ENCODE assay signal across 7 mouse cellular contexts in genomic region chr2:91517186-91517585, GRCm38 (mm10). TPM values are rescaled to one million over a fixed set of nuclear protein-coding genes. Genes with fewer than 3 reads are reported as not detected.
DNase-seq lines count a peak whose midpoint lies in the region; ATAC-seq lines count a peak whose summit lies in the region.

No protein-coding gene starts in this region.

- H3K27me3 ChIP-seq in embryonic facial prominence, embryonic 13.5 days: no peaks in the 10 kb centered on the region

- H3K4me1 ChIP-seq in embryonic facial prominence, embryonic 13.5 days: 0 out of 2 replicates have a peak, but pooled peaks cover 5% of the 10 kb centered on the region

- 0 out of 2 replicates have a peak overlapping the region, but pooled peaks have one; percentile 8 for H3K27ac ChIP-seq in embryonic facial prominence, embryonic 13.5 days

- peak; percentile 73 for DNase-seq in layer of hippocampus, adult 9-11 months
- DNase-seq in layer of hippocampus, postnatal 14 days (ENCODE audit: low spot score in 2 of 2): no peak
- peak; percentile 53 for DNase-seq in ZHBTc4 (ENCODE audit: low read depth, low spot score)
- peak; percentile 31 for DNase-seq in lung, postnatal 14 days
- DNase-seq in cerebellum, adult 11-12 months: no peak

- ATAC-seq in embryonic facial prominence, embryonic 13.5 days (ENCODE audit: insufficient number of reproducible peaks, insufficient read depth, low FRiP score, low TSS enrichment, low read depth): no peak
- ATAC-seq in erythroid progenitor cell, adult 5-6 weeks (replicated peaks; ENCODE audit: low FRiP score, poor library complexity, severe bottlenecking): no peak

- no peak overlapping the region for H3K9ac ChIP-seq in embryonic facial prominence, embryonic 13.5 days

- no peak overlapping the region for H3K4me3 ChIP-seq in embryonic facial prominence, embryonic 13.5 days

- 10% methylated on average over 2 of the region's 2 CpGs for WGBS in embryonic facial prominence, embryonic 13.5 days

- no peak overlapping the region for H3K4me2 ChIP-seq in embryonic facial prominence, embryonic 13.5 days

- H3K36me3 ChIP-seq in embryonic facial prominence, embryonic 13.5 days: peaks cover 21% of the 10 kb centered on the region

- no peaks in the 10 kb centered on the region for H3K9me3 ChIP-seq in embryonic facial prominence, embryonic 13.5 days

RNA-seq across cellular contexts. Expression of gene Ckap5, which starts 9.4 kb away (rescaled TPM):
- 100 to 1,000 TPM; 112 to 120 TPM for total RNA-seq in layer of hippocampus, postnatal 14 days (2021)
- 103 and 110 TPM in 2 replicates for polyA plus RNA-seq in embryonic facial prominence, embryonic 13.5 days (2015; fragmentation: Nextera tagmentation; extraction: Ambion mirVana)
- 165 and 210 TPM in 2 replicates for total RNA-seq in erythroid progenitor cell, adult 5-6 weeks (2015; ENCODE audit: low replicate concordance)
- total RNA-seq in erythroid progenitor cell, adult 5-6 weeks (2017; ENCODE audit: low replicate concordance): 216 and 320 TPM in 2 replicates

RNA-seq across cellular contexts. Expression of gene Lrp4, which starts 59.9 kb away (rescaled TPM):
- total RNA-seq in layer of hippocampus, postnatal 14 days (2021): 10 to 100 TPM; 38.0 to 40.2 TPM
- 9.1 and 9.6 TPM in 2 replicates for polyA plus RNA-seq in embryonic facial prominence, embryonic 13.5 days (2015; fragmentation: Nextera tagmentation; extraction: Ambion mirVana)
- 0.42 and 1.1 TPM in 2 replicates for total RNA-seq in erythroid progenitor cell, adult 5-6 weeks (2015; ENCODE audit: low replicate concordance)
- 0.51 and 2.6 TPM in 2 replicates for total RNA-seq in erythroid progenitor cell, adult 5-6 weeks (2017; ENCODE audit: low replicate concordance)

Comparison
In these comparisons a context has a peak if more than half of its experiments do, and no peak if none do; other contexts are left out.
1. DNase-seq: peak in layer of hippocampus, adult 9-11 months (single experiment), ZHBTc4 (single experiment) and lung, postnatal 14 days (single experiment); none in layer of hippocampus, postnatal 14 days (0 of 2) and cerebellum, adult 11-12 months (single experiment).
2. RNA of gene Lrp4, which starts 59.9 kb away (total RNA-seq): 38.0 to 40.2 TPM in layer of hippocampus, postnatal 14 days; 0.42 to 2.6 TPM in erythroid progenitor cell, adult 5-6 weeks; every median in the first group is over 10 times any median in the second.